In genomic region chr4:99281711-99282110, GRCm38 (mm10) we compare ENCODE assay signal across 30 mouse cellular contexts. TPM values are rescaled to one million over a fixed set of nuclear protein-coding genes. Genes with fewer than 3 reads are reported as not detected.
"Had no signal": no experiment of that assay in that cellular context is flagged by ENCODE, and none has a peak within 500 bp of the region (broad histone marks: within the 10 kb centered on the region; RNA-seq: fewer than 3 reads in every experiment).

No protein-coding gene starts in this region.

- ATAC-seq: forebrain, embryonic 13.5 days; forebrain, embryonic 14.5 days; forebrain, embryonic 16.5 days; forebrain, postnatal 0 days had no signal

- H3K4me3 ChIP-seq: embryonic facial prominence, embryonic 10.5 days; embryonic facial prominence, embryonic 12.5 days; embryonic facial prominence, embryonic 13.5 days; embryonic facial prominence, embryonic 15.5 days; erythroblast, embryonic 14.5 days; forebrain, embryonic 10.5 days; forebrain, embryonic 12.5 days; forebrain, embryonic 13.5 days; gastrocnemius, adult 2 months; heart, adult 2 months had no signal

- H3K9me3 ChIP-seq: embryonic facial prominence, embryonic 10.5 days; embryonic facial prominence, embryonic 12.5 days; embryonic facial prominence, embryonic 13.5 days; embryonic facial prominence, embryonic 15.5 days; forebrain, embryonic 10.5 days; forebrain, embryonic 12.5 days; forebrain, embryonic 13.5 days had no signal

- H3K9ac ChIP-seq: embryonic facial prominence, embryonic 12.5 days; embryonic facial prominence, embryonic 13.5 days; embryonic facial prominence, embryonic 15.5 days; forebrain, embryonic 12.5 days; forebrain, embryonic 13.5 days; forebrain, postnatal 0 days had no signal

- H3K27me3 ChIP-seq: embryonic facial prominence, embryonic 12.5 days; embryonic facial prominence, embryonic 13.5 days; embryonic facial prominence, embryonic 15.5 days; forebrain, embryonic 12.5 days; forebrain, embryonic 13.5 days had no signal

- H3K4me2 ChIP-seq: embryonic facial prominence, embryonic 12.5 days; embryonic facial prominence, embryonic 13.5 days; embryonic facial prominence, embryonic 15.5 days; forebrain, embryonic 12.5 days; forebrain, embryonic 13.5 days had no signal

- H3K27ac ChIP-seq: embryonic facial prominence, embryonic 10.5 days; embryonic facial prominence, embryonic 12.5 days; embryonic facial prominence, embryonic 13.5 days; embryonic facial prominence, embryonic 15.5 days; forebrain, embryonic 10.5 days; forebrain, embryonic 12.5 days; forebrain, embryonic 13.5 days; gastrocnemius, adult 2 months; heart, adult 2 months had no signal

- H3K36me3 ChIP-seq: embryonic facial prominence, embryonic 10.5 days; embryonic facial prominence, embryonic 12.5 days; embryonic facial prominence, embryonic 13.5 days; embryonic facial prominence, embryonic 15.5 days; forebrain, embryonic 10.5 days; forebrain, embryonic 12.5 days had no signal

- H3K4me1 ChIP-seq: embryonic facial prominence, embryonic 12.5 days; embryonic facial prominence, embryonic 15.5 days; forebrain, embryonic 10.5 days; forebrain, embryonic 12.5 days; forebrain, embryonic 13.5 days had no signal

- DNase-seq: cerebellum, adult 2 months; cerebellum, adult 8-10 months; cerebellum, adult 9-10 months; cerebellum, adult 9-11 months; cerebellum, postnatal 10 days; cerebellum, postnatal 14 days; cerebellum, postnatal 25 days; cerebellum, postnatal 36 days; embryo, embryonic 11 days; forebrain, postnatal 0 days; gastrocnemius, adult 2 months; gastrocnemius, postnatal 10 days; gastrocnemius, postnatal 14 days; gastrocnemius, postnatal 25 days; gastrocnemius, postnatal 36 days; heart, adult 18-20 months; heart, adult 2 months had no signal

RNA-seq across cellular contexts. Expression of gene Gm12689, which starts 14.0 kb away (rescaled TPM):
- total RNA-seq: forebrain, postnatal 0 days; gastrocnemius, adult 18-20 months; gastrocnemius, postnatal 14 days; gastrocnemius, postnatal 36 days; heart, adult 18-20 months; heart, adult 8-10 months had no signal
- polyA plus RNA-seq: embryonic facial prominence, embryonic 10.5 days; embryonic facial prominence, embryonic 11.5 days; erythroblast, embryonic 14.5 days had no signal
